Mouse (Mus musculus): ENCODE data around the gene Rrn3. TPM values are rescaled to one million over a fixed set of nuclear protein-coding genes. Genes with fewer than 3 reads are reported as not detected.
"Not testable (repeated sequence)": the region's sequence is repeated elsewhere in the genome, so short reads cannot be mapped to it uniquely, and the experiment has no call there.

Gene Rrn3
- polyA plus RNA-seq, 1 experiment from 2014 or later, result 28.1 TPM

DNA sequence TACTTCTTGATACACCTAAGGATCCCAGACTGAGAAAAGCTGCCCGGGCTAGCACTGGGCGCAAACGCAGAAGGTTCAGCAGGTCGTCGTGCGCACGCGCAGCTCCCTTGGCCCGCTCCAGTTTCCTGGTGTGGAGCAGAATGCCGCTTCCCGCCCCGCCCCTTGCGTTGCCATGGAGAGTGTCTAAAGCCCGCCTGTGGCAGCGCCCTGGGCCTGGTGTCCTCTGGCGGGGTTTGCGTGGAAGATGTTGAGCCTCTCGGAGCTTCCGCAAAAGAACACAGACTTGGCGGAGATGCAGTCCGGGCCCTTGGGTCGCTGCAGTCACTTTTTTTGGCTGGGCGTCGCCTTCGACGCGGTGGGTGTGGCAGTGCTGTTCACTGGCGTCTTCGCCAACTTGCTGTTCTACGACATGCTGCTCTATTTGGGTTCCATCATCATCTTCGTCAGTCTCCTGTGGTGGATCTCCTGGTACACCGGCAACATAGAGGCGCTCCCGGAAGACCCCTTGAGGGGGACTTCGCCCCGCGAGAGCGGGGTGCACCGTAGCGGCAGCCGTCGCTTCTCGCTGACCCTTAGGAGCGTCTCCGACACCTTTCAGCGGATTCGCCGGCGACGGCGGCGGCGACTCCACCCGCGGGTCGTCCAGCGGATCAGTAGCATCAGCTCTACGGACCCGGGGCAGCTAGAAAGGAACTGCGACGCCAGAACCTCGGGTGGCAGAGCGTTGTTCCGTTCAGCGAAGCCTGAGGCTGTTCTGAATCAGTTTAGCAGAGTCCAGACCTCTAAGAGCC lies 25.9 kb upstream of the Rrn3 start:
- ATAC-seq (peak; percentile 100), DNase-seq (ENCODE audit: low spot score) (peak; percentile 96)
- Histone ChIP-seq H3K4me3 (ENCODE audit: low read depth, low read length) (peak overlapping the region; percentile 66), H3K4me2 (replicated peaks; ENCODE audit: low read depth, low read length) (peak overlapping the region; percentile 99), H3K27ac (ENCODE audit: low read length) (no peak overlapping the region), H3K27me3 (replicated peaks; ENCODE audit: insufficient read depth, low read length) (no peaks in the 10 kb centered on the region), H3K4me1 (ENCODE audit: insufficient read depth, low read depth, low read length) (no peaks in the 10 kb centered on the region), H3K9me3 (ENCODE audit: low read length) (no peaks in the 10 kb centered on the region), H3K36me3 (ENCODE audit: insufficient read depth, low read length) (no peaks in the 10 kb centered on the region), H3K9ac (replicated peaks; ENCODE audit: low read depth) (peak overlapping the region; percentile 52)
- TF ChIP-seq EP300 (IDR thresholded peaks at IDR 0.05) (no peak), CTCF (IDR thresholded peaks at IDR 0.05) (no peak)
- WGBS, result under 1% methylated on average over 65 of the region's 65 CpGs

- Histone ChIP-seq H3K27me3 (replicated peaks; ENCODE audit: insufficient read depth, low read length) (no peaks in the 10 kb centered on the region), H3K36me3 (ENCODE audit: insufficient read depth, low read length) (no peaks in the 10 kb centered on the region), H3K27ac (ENCODE audit: low read length) (no peak overlapping the region), H3K9ac (replicated peaks; ENCODE audit: low read depth) (no peak overlapping the region), H3K9me3 (ENCODE audit: low read length) (no peaks in the 10 kb centered on the region), H3K4me2 (replicated peaks; ENCODE audit: low read depth, low read length) (no peak overlapping the region), H3K4me3 (ENCODE audit: low read depth, low read length) (no peak overlapping the region), H3K4me1 (ENCODE audit: insufficient read depth, low read depth, low read length) (no peaks in the 10 kb centered on the region)
- no peak for TF ChIP-seq CTCF (IDR thresholded peaks at IDR 0.05)
- DNase-seq (ENCODE audit: low spot score), result no peak
- no peak for ATAC-seq
- WGBS, result 92% methylated on average over 2 of the region's 2 CpGs
These were observed 22.7 kb upstream of the Rrn3 start for GRCm38 (mm10) chr16:13757823-13758222.

- WGBS, result 76% methylated on average over 1 of the region's 1 CpGs
These were observed 17.7 kb upstream of the Rrn3 start for GRCm38 (mm10) chr16:13762807-13763206.

GRCm38 (mm10) chr16:13764519-13764918 lies 16.0 kb upstream of the Rrn3 start:
- Histone ChIP-seq H3K27ac (ENCODE audit: low read length) (no peak overlapping the region), H3K9ac (replicated peaks; ENCODE audit: low read depth) (no peak overlapping the region), H3K9me3 (ENCODE audit: low read length) (no peaks in the 10 kb centered on the region), H3K4me3 (ENCODE audit: low read depth, low read length) (no peak overlapping the region), H3K4me1 (ENCODE audit: insufficient read depth, low read depth, low read length) (no peaks in the 10 kb centered on the region), H3K27me3 (replicated peaks; ENCODE audit: insufficient read depth, low read length) (no peaks in the 10 kb centered on the region), H3K36me3 (ENCODE audit: insufficient read depth, low read length) (no peaks in the 10 kb centered on the region), H3K4me2 (replicated peaks; ENCODE audit: low read depth, low read length) (no peak overlapping the region)
- DNase-seq (ENCODE audit: low spot score) (no peak), ATAC-seq (no peak)
- WGBS, result 71% methylated on average over 3 of the region's 3 CpGs
- TF ChIP-seq EP300 (IDR thresholded peaks at IDR 0.05) (no peak), CTCF (IDR thresholded peaks at IDR 0.05) (no peak)

More at GRCm38 (mm10) chr16:13762807-13763206, 17.7 kb upstream of the Rrn3 start:
- not testable (repeated sequence) for DNase-seq (ENCODE audit: low spot score); H3K4me3 ChIP-seq (ENCODE audit: low read depth, low read length); H3K4me1 ChIP-seq (ENCODE audit: insufficient read depth, low read depth, low read length); H3K9me3 ChIP-seq (ENCODE audit: low read length); H3K9ac ChIP-seq (replicated peaks; ENCODE audit: low read depth); H3K27me3 ChIP-seq (replicated peaks; ENCODE audit: insufficient read depth, low read length); H3K4me2 ChIP-seq (replicated peaks; ENCODE audit: low read depth, low read length); H3K27ac ChIP-seq (ENCODE audit: low read length); H3K36me3 ChIP-seq (ENCODE audit: insufficient read depth, low read length); ATAC-seq

DNA sequence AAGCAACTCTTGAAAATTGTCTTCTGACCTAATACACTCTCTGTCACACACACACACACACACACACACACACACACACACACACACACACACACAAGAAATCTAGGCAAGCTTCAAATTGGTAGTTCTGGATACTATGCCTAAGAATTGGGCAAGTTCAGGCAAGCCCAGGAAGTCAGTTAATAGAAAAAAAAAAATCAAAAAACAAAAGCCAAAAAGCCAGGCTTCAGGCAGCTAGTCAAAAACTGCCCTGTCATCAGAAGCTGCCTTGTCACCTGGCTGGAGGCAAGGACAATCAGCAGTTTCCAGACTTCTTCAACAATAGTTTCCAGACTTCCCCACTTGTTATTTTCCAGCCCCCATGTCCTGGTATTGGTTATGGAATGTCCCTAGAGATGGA lies 14.1 kb upstream of the Rrn3 start:
- H3K36me3 ChIP-seq (ENCODE audit: insufficient read depth, low read length), result no peaks in the 10 kb centered on the region
- H3K9ac ChIP-seq (replicated peaks; ENCODE audit: low read depth), result no peak overlapping the region
- DNase-seq (ENCODE audit: low spot score) (no peak), ATAC-seq (no peak)
- H3K4me3 ChIP-seq (ENCODE audit: low read depth, low read length), result no peak overlapping the region
- TF ChIP-seq EP300 (IDR thresholded peaks at IDR 0.05) (no peak), CTCF (IDR thresholded peaks at IDR 0.05) (no peak)
- no peak overlapping the region for H3K4me2 ChIP-seq (replicated peaks; ENCODE audit: low read depth, low read length)
- H3K4me1 ChIP-seq (ENCODE audit: insufficient read depth, low read depth, low read length), result no peaks in the 10 kb centered on the region
- H3K27ac ChIP-seq (ENCODE audit: low read length), result no peak overlapping the region
- no peaks in the 10 kb centered on the region for H3K9me3 ChIP-seq (ENCODE audit: low read length)
- no peaks in the 10 kb centered on the region for H3K27me3 ChIP-seq (replicated peaks; ENCODE audit: insufficient read depth, low read length)

DNA sequence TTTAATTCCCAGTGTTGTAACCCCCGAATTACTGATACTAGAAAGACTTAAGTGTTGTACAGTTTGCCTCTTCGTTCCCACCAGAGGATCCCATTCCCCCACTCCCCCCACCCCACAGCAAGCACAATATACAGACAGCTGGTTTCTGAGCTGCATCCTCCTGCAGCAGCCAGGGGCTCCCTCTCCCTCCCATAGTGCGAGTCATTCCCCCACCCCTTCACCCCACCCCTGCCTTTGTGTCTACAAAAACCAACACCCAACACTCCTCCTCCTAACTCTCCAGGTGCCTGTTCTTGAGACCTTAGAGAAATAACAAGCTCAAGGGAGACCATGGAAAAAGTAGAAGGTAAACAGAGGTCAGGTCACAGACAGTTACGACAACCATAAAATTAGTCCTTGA lies 8.9 kb upstream of the Rrn3 start:
- 65% methylated on average over 4 of the region's 4 CpGs for WGBS
- H3K4me3 ChIP-seq (ENCODE audit: low read depth, low read length); H3K27me3 ChIP-seq (replicated peaks; ENCODE audit: insufficient read depth, low read length); H3K4me1 ChIP-seq (ENCODE audit: insufficient read depth, low read depth, low read length); H3K9ac ChIP-seq (replicated peaks; ENCODE audit: low read depth); H3K36me3 ChIP-seq (ENCODE audit: insufficient read depth, low read length); DNase-seq (ENCODE audit: low spot score); H3K27ac ChIP-seq (ENCODE audit: low read length); ATAC-seq; H3K4me2 ChIP-seq (replicated peaks; ENCODE audit: low read depth, low read length); H3K9me3 ChIP-seq (ENCODE audit: low read length): not testable (repeated sequence)

GRCm38 (mm10) chr16:13772051-13772450 lies 8.5 kb upstream of the Rrn3 start:
- H3K27me3 ChIP-seq (replicated peaks; ENCODE audit: insufficient read depth, low read length); H3K4me2 ChIP-seq (replicated peaks; ENCODE audit: low read depth, low read length); H3K9ac ChIP-seq (replicated peaks; ENCODE audit: low read depth); ATAC-seq; H3K4me1 ChIP-seq (ENCODE audit: insufficient read depth, low read depth, low read length); H3K4me3 ChIP-seq (ENCODE audit: low read depth, low read length); H3K36me3 ChIP-seq (ENCODE audit: insufficient read depth, low read length); H3K9me3 ChIP-seq (ENCODE audit: low read length); DNase-seq (ENCODE audit: low spot score); H3K27ac ChIP-seq (ENCODE audit: low read length): not testable (repeated sequence)
- 84% methylated on average over 5 of the region's 5 CpGs for WGBS

DNA sequence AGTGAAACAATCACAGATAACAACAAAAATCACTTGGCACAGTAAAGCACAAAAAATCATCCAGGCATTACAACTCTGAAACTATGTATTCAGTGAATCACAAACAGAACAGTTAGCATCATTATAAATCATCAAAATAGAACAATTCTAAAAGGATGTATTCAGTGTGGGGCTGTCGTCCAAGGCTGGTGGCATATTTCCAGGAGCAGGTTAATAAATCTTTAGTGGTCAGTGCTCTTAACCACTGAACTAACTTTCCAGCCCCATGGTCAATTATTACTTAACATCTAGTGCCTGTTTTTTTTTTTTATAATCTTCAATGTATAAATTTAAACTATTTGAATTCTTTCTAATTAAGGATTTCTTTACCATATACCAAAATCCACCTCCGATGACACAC lies 6.5 kb upstream of the Rrn3 start:
- not testable (repeated sequence) for DNase-seq (ENCODE audit: low spot score); ATAC-seq; H3K27ac ChIP-seq (ENCODE audit: low read length)

GRCm38 (mm10) chr16:13774651-13775050 lies 5.9 kb upstream of the Rrn3 start:
- ATAC-seq; H3K4me1 ChIP-seq (ENCODE audit: insufficient read depth, low read depth, low read length); DNase-seq (ENCODE audit: low spot score); H3K4me2 ChIP-seq (replicated peaks; ENCODE audit: low read depth, low read length); H3K9me3 ChIP-seq (ENCODE audit: low read length); H3K36me3 ChIP-seq (ENCODE audit: insufficient read depth, low read length); H3K27me3 ChIP-seq (replicated peaks; ENCODE audit: insufficient read depth, low read length); H3K27ac ChIP-seq (ENCODE audit: low read length); H3K4me3 ChIP-seq (ENCODE audit: low read depth, low read length); H3K9ac ChIP-seq (replicated peaks; ENCODE audit: low read depth): not testable (repeated sequence)
- WGBS, result 87% methylated on average over 3 of the region's 3 CpGs

More for the DNA sequence above, 6.5 kb upstream of the Rrn3 start:
- H3K9me3 ChIP-seq (ENCODE audit: low read length); H3K27me3 ChIP-seq (replicated peaks; ENCODE audit: insufficient read depth, low read length); H3K36me3 ChIP-seq (ENCODE audit: insufficient read depth, low read length); H3K4me2 ChIP-seq (replicated peaks; ENCODE audit: low read depth, low read length); H3K4me1 ChIP-seq (ENCODE audit: insufficient read depth, low read depth, low read length); H3K9ac ChIP-seq (replicated peaks; ENCODE audit: low read depth); H3K4me3 ChIP-seq (ENCODE audit: low read depth, low read length): not testable (repeated sequence)
- WGBS, result 62% methylated on average over 2 of the region's 2 CpGs

Measured in lung, postnatal 0 days (tissue).